Mouse (Mus musculus) heart, adult 11 months (tissue): Measurements from ENCODE around the gene 3830417A13Rik.

ENCODE experiments used
- DNase-seq: peaks from one replicate; pipeline ENCODE4 v3.0.0; 2022

Gene 3830417A13Rik

DNA sequence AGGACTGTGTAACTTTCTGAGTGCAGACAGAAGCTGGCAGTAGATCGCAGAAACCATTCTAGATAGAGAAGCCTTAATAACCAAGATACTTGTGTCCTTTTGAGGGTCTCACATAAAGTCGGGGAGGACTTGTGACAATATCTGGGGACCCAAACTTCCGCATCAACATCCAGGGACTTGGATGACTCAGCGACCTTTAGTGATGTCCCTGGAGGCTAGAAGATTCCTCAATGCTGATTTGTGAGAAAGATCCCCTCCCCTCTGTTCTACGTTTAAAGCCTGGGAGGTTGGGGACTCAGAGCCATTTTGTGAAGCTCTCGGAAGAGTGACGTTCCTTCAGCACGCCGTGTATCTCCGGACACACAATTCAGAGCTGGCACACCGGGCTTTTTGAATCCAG is at the start of gene 3830417A13Rik:
Gene 3830417A13Rik (plus strand): TSS at position 301 of the 400 bp plus-strand sequence.
- no peak for DNase-seq

DNA sequence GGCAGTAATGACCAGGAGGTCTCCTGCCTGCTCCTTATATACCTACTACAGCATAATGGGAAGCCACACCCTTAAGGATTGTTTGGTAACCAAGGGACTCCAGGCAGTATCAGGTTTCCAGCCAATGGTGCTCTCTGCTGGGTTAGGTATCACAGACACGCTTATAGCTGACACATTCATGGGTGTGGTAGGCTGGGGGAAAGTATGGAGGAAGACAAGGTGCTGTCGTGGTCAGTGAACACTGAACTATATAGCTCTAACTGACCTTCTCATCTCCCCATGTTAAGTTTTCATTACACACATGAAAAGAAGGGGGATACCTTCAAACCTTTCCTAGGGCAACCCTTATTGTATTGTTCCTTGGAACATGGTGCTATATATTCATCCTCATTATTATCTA is 21.2 kb upstream of the 3830417A13Rik start, which contains the start of gene Gm6760:
Gene Gm6760 (minus strand): TSS at position 101 of the 400 bp plus-strand sequence.
- DNase-seq, result no peak

DNA sequence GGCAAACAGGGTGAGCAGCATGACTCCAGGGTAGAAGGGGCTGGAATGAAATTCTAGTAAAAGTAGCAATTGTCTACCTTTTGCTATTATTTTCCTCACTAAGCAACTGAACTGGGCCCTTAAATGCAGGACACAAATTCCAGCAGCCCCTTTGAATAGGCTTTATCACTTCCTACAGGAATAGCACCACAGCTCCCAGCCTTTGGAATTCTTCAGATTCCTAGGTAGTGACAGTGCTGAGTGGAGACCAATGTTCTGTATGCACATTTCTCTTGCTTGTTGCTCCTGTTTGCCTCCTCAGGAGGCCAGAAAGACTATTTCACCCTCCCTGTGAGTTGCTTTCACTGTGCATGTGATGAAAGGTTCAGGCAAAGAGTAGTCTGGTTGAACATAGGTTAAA is 7.9 kb downstream of the 3830417A13Rik start:
- DNase-seq, result no peak
